Mouse (Mus musculus) left cerebral cortex, adult 2 months (tissue): ENCODE measurements around the gene Ogfrl1. TPM values are rescaled to one million over a fixed set of nuclear protein-coding genes. Genes with fewer than 3 reads are reported as not detected.
"Not testable (repeated sequence)": the region's sequence is repeated elsewhere in the genome, so short reads cannot be mapped to it uniquely, and the experiment has no call there.

Experiments
- DNase-seq, 2 experiments: peaks; one replicate each; pipeline ENCODE4 v3.0.0; 2021 to 2022; ENCODE audit warnings: low spot score in 2 of 2, mixed read lengths in 1 of 2; ENCODE audit errors: extremely low spot score in 1 of 2
- H3K27ac ChIP-seq: fragments of 200-600 bp; 2 replicates; pipeline ENCODE4 v1.8.1; 2022
- H3K4me3 ChIP-seq: fragments of 200-600 bp; 2 replicates; pipeline ENCODE4 v1.8.1; 2022
- CTCF ChIP-seq: fragments of 200-600 bp; IDR thresholded peaks from 2 replicates; pipeline ENCODE4 v1.8.1; 2022; ENCODE audit warnings: antibody characterized with exemption, mild to moderate bottlenecking, moderate library complexity
- intact Hi-C: fragments of 180-260 bp; cut with DNase I; formaldehyde crosslinking; loops from one replicate; pipeline ENCODE4 v1.15.1; 2025
- long read RNA-seq, 2 experiments: library from polyadenylated mRNA; stranded (forward); transcript quantifications; one replicate each; pipeline ENCODE4 v2.0.0; 2021; ENCODE audit warnings: borderline mapping rate in 2 of 2
- total RNA-seq, 2 experiments: library from RNA; stranded (reverse); gene quantifications; 2 replicates each; pipeline ENCODE4 v1.2.3; 2021

Gene Ogfrl1
- 10 to 100 TPM; 75.4 to 76.6 TPM for total RNA-seq
- long read RNA-seq, experiment 1, full-length matches to known transcripts, result 103 of 152 reads
- long read RNA-seq, experiment 1, partial matches to known transcripts, result 1 of 152 reads
- long read RNA-seq, experiment 1, other reads (novel, unspliced or antisense), result 48 of 152 reads
- long read RNA-seq, experiment 2, full-length matches to known transcripts, result 58 of 107 reads
- long read RNA-seq, experiment 2, partial matches to known transcripts, result 5 of 107 reads
- long read RNA-seq, experiment 2, other reads (novel, unspliced or antisense), result 44 of 107 reads

DNA sequence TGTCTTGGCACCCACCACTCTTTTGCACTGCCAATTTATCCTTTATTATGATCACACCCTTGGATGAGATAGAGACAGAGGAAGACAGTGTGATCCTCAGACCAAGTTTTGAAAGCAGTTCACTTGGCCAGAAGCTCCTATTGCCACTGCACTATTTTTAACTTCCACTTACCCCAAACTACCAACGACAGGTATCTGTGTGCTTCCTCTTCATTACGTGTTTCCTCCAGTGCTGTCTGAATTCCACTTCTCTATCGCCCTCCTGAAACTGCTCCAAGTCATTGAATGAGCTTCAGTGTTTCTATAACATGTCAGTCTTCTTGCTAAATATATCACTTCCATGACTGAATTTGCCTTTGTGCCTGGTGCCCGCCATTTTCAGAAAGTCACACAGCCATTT lies at the start of gene Ogfrl1:
TSS of gene Ogfrl1 (minus strand) at position 150 of the 400 bp plus-strand sequence.
- DNase-seq, result no peak
- no peak for TF ChIP-seq CTCF
- Histone ChIP-seq H3K4me3 (no peak within 1 kb of the TSS), H3K27ac (no peak within 1 kb of the TSS)
- intact Hi-C loops, result no loop called here

DNA sequence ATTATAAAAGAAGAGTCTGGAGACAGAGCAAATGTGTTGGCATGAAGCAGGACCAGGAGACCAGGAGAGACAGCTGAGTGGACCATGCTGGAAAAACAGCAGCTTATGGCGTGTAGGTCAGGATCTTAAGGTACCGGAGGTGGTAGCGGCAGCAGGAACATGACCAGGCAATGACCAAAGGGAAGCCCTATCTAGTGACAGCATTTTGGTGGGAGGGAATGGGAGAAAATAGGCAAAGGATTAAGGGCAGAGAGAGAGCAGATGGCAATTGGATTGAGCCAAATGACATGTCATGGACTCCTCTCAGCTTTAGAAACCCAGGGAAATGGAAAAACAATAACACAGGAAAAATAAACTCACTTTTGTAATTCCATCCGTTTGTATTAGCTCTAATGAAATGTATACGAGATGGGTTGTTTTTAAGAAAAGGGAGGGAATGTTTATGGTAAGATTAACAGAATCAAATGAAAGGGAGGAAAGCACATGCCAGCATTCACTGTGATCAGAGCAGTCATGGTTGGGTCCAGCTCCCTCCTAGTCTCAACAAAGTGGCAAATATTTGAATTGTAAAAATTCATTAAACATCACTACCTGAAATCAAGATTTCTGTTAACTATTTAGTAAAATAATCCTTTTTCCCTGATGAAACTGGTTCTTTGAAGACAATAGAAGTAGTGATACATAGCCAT lies 48.3 kb upstream of the Ogfrl1 start:
- Histone ChIP-seq H3K27ac (no peak overlapping the region), H3K4me3 (no peak overlapping the region)
- no peak for TF ChIP-seq CTCF
- intact Hi-C loops, result no loop called here
- no peak for DNase-seq

DNA sequence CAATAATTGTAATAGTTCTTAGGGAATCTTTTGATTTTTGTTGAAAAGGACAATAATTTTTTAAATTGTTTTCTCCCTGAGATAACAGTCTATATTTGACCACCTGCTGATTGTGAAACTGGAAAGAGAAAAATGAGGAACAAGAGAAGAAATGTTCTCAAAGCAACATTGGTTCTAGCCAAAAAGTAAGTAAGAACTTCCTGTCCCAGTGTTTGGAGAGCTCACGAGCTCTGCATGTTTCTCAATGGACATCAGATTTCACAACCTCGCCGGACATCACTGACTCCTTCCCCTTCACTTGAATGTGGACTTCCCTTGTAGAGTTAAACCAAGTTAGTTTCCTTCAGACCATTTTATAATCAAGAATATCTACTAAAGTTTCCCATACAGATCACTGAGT lies 36.0 kb upstream of the Ogfrl1 start:
- Histone ChIP-seq H3K27ac (no peak overlapping the region), H3K4me3 (no peak overlapping the region)
- DNase-seq, result no peak
- no peak for TF ChIP-seq CTCF
- intact Hi-C loops, result no loop called here

GRCm38 (mm10) chr1:23426447-23426846 lies 28.9 kb upstream of the Ogfrl1 start:
- no peak for TF ChIP-seq CTCF
- no peak overlapping the region for H3K27ac ChIP-seq
- intact Hi-C loops, result no loop called here
- H3K4me3 ChIP-seq, result no peak overlapping the region
- no peak for DNase-seq

- intact Hi-C loops, result no loop called here
- H3K27ac ChIP-seq, result no peak overlapping the region
- DNase-seq, result no peak
- H3K4me3 ChIP-seq, result no peak overlapping the region
- no peak for TF ChIP-seq CTCF
Measured at GRCm38 (mm10) chr1:23418941-23419340, 21.4 kb upstream of the Ogfrl1 start.

DNA sequence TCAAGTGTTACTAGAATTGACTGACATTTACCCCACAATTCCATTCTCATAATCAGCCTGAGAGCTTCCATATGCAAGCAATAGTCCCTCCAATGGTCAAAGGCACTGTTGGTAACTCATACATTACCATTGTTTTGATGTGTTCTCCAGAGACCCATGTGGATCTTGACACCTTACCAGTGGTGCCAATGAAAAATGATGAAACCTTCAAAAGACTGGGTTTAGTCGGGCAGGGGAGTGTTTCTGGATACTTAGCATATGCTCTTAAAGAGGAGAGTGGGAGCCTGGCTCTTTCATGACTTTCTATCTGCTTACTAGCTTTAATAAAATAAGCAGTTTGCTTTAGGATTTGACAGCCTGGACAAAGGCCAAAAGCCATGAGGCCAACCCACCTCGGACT lies 20.5 kb upstream of the Ogfrl1 start:
- intact Hi-C loops, result no loop called here
- H3K27ac ChIP-seq, result no peak overlapping the region

GRCm38 (mm10) chr1:23417562-23417961 lies 20.0 kb upstream of the Ogfrl1 start:
- intact Hi-C loops, result no loop called here
- no peak overlapping the region for H3K4me3 ChIP-seq

More for the DNA sequence above, 20.5 kb upstream of the Ogfrl1 start:
- DNase-seq, result no peak
- TF ChIP-seq CTCF, result no peak
- H3K4me3 ChIP-seq, result no peak overlapping the region

DNA sequence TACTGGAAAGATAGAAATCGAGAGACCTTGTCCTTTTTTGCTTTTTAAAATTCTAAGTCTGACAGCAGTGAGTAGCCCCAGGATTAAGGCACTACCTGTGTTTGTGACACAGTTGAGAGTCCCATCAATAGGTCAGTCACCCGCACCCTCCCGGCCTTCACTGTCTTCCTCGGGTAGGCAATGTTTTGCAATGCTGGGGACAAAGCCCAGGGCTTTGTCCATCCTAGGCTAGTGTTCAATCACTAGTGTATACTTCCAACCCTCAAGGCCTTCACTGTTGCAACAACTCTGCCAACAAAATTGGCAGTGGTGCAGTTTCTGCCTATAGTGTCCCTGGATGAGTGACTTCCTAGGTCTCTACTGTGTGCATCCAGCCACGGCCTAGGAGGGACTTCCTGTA lies 14.0 kb upstream of the Ogfrl1 start:
- no peak for TF ChIP-seq CTCF
- intact Hi-C loops, result no loop called here
- H3K4me3 ChIP-seq, result no peak overlapping the region
- DNase-seq, result no peak
- H3K27ac ChIP-seq, result no peak overlapping the region

More at GRCm38 (mm10) chr1:23417562-23417961, 20.0 kb upstream of the Ogfrl1 start:
- DNase-seq, result no peak
- no peak overlapping the region for H3K27ac ChIP-seq
- no peak for TF ChIP-seq CTCF

DNA sequence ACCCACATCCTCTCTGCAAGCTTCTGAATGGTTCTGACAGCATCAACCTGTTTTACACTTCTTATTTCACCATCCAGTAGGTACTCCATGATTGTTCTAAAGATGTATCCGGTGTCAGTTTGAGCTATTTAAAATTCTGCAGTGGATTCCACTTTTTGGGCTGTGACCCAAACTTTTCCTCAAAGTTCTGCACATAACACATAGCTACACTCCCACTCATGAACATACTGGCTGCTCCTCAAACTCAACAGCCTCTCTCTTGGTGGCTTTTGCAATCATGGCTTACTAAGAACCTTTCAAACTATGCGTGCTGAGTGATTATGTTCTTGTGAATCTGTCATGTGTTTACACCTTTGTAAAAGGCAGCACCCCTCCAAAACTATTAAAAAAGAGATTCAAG lies 12.4 kb upstream of the Ogfrl1 start:
- H3K27ac ChIP-seq, result no peak overlapping the region
- no peak for TF ChIP-seq CTCF
- DNase-seq, result no peak
- no peak overlapping the region for H3K4me3 ChIP-seq
- intact Hi-C loops, result no loop called here

DNA sequence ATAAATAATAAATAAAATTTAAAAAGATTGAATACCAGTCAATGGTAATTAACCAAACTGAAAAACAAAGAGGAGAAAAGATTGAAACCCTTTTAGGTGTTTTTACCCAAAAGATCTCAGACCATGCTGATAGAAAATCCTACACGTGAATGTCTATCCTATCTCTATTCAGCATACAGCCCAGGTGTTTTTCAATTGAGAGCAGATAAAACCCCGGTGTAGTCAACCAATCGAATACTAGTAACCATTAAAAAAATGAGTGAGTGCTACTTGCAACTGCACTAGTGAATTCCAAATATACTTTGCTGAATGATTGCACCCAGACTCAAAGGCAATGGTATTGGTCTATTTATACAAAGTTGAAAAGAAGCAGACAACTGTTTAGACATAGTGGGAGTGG lies 4.8 kb upstream of the Ogfrl1 start:
- no peak for DNase-seq
- intact Hi-C loops, result no loop called here
- no peak overlapping the region for H3K4me3 ChIP-seq
- H3K27ac ChIP-seq, result no peak overlapping the region
- TF ChIP-seq CTCF, result no peak

DNA sequence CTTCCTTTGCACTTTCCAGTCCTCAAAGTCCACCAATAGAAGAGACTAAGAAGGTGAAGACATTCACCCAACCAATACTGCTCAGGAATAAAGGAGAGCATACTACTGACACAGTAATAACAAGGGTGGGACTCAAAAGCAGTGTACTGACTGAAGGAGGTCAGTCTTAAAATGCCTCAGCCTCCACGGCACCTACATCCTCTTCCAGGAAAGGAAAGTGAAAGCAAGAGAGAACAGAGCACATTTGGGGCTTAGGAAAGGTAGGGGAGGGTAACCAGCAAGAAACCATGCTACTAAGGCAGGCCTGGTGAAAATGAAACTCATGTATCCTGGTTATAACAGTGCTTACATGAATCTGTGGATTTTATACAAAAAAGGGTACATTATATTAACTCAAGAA lies 2.0 kb upstream of the Ogfrl1 start:
- no peak for TF ChIP-seq CTCF
- no peak overlapping the region for H3K27ac ChIP-seq
- H3K4me3 ChIP-seq, result no peak overlapping the region
- DNase-seq, result no peak
- intact Hi-C loops, result no loop called here

DNA sequence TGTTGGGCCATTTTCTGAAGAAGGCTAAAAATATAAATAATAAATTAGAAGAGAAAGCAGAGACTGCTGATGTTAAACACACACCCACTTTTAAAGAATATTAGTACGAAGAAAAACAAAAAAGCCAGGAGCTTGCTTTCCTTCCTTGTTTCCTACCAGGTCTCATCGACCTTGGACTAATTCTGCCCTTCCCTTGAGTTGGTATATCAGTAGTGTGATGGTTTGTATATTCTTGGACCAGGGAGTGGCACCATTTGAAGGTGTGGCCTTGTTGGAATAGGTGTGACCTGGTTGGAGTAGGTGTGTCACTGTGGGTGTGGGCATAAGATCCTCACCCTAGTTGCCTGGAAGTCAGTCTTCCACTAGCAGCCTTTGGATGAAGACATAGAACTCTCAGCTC lies 3.2 kb downstream of the Ogfrl1 start:
- intact Hi-C loops, H3K4me3 ChIP-seq, H3K27ac ChIP-seq, DNase-seq: not testable (repeated sequence)

DNA sequence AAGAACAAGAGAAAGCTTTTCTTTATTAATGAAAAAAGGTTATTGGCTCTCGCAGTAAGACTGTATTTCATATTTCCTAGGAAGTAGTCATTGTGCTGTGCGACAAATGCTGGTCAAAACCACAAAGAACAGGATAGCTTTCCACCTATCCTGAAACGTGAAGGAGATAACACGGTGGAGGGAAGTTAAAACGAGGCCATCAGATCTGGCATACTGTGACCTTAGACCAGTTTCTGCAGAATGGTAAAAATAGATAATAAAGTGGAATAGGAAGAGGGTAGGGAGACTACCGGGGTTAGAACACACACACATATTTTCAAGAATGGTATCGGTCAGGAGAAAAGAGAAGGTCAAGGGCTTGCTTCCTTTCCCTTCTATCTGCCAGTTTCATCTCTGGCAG lies 5.8 kb downstream of the Ogfrl1 start:
- DNase-seq, result no peak
- TF ChIP-seq CTCF, result no peak
- Histone ChIP-seq H3K4me3 (no peak overlapping the region), H3K27ac (no peak overlapping the region)
- intact Hi-C loops, result no loop called here
